Mouse (Mus musculus): ENCODE data around the gene Thada. TPM values are rescaled to one million over a fixed set of nuclear protein-coding genes. Genes with fewer than 3 reads are reported as not detected.

The Thada gene
- total and polyA plus RNA-seq, 2 experiments from 2014 or later: 4.3 to 12.2 TPM

DNA sequence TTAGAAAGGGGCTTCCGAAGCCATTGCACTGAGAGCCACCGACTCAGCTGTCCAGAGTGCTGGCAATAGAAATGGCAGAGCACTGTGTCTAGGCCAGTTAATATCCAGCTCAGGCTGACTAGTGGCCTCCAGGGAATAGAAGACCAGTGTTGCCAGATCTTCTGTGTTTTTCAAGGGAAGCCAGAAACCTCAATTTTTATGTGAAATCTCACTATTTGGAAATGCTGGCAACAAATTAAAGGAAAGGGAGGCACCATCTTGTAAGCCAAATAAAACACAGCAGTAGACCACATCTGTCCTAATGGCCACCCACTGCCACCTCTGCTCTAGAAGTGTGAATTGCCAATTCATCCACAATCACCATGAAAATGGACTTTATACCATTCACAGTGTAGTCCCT is 76.0 kb downstream of the Thada start:
- Histone ChIP-seq H3K4me2 (ENCODE audit: low read depth, low read length, poor library complexity, severe bottlenecking) (no peak overlapping the region), H3K36me3 (ENCODE audit: insufficient read depth, low read length) (peaks cover 5% of the 10 kb centered on the region; the same call in 1 of the 2 replicates), H3K27me3 (ENCODE audit: insufficient read depth, low read length) (no peaks in the 10 kb centered on the region), H3K9me3 (ENCODE audit: low read length) (no peaks in the 10 kb centered on the region), H3K4me3 (ENCODE audit: low read depth, low read length) (no peak overlapping the region), H3K27ac (ENCODE audit: low read depth, low read length) (no peak overlapping the region), H3K9ac (replicated peaks; ENCODE audit: low read length, poor library complexity, severe bottlenecking) (no peak overlapping the region), H3K4me1 (ENCODE audit: insufficient read depth, low read length) (no peaks in the 10 kb centered on the region)
- WGBS: 80% methylated on average over 2 of the region's 2 CpGs
- ATAC-seq (ENCODE audit: low FRiP score) (no peak), DNase-seq (ENCODE audit: low spot score) (no peak)
- TF ChIP-seq CTCF (IDR thresholded peaks at IDR 0.05): no peak

DNA sequence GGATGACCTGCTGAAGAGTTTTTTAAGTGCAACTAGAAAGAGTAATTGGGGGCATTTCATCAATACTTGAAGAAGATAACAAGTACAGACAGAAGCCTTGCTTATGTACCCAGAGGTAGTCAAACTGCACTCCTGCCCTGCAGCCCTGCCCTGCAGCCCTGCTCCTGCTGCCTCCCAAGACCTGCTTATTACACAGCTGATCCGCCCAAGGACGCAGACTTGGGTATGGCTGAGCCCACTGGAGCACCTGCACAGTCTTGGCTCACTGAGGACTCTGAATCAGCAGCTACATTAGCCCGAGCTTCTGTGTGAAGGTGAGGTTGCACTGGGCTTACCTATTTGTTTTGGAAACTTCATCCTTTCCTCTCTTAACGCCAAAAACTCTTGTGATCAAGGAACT is 79.8 kb downstream of the Thada start:
- H3K36me3 ChIP-seq (ENCODE audit: insufficient read depth, low read length): peaks cover 13% of the 10 kb centered on the region; the same call in 1 of the 2 replicates
- H3K4me2 ChIP-seq (ENCODE audit: low read depth, low read length, poor library complexity, severe bottlenecking): no peak overlapping the region
- no peaks in the 10 kb centered on the region for H3K27me3 ChIP-seq (ENCODE audit: insufficient read depth, low read length)
- no peaks in the 10 kb centered on the region for H3K9me3 ChIP-seq (ENCODE audit: low read length)
- ATAC-seq (ENCODE audit: low FRiP score) (no peak), DNase-seq (ENCODE audit: low spot score) (no peak)
- no peak for TF ChIP-seq CTCF (IDR thresholded peaks at IDR 0.05)
- H3K4me3 ChIP-seq (ENCODE audit: low read depth, low read length): no peak overlapping the region
- 89% methylated on average over 4 of the region's 4 CpGs for WGBS
- no peak overlapping the region for H3K27ac ChIP-seq (ENCODE audit: low read depth, low read length)
- no peak overlapping the region for H3K9ac ChIP-seq (replicated peaks; ENCODE audit: low read length, poor library complexity, severe bottlenecking)
- H3K4me1 ChIP-seq (ENCODE audit: insufficient read depth, low read length): no peaks in the 10 kb centered on the region

DNA sequence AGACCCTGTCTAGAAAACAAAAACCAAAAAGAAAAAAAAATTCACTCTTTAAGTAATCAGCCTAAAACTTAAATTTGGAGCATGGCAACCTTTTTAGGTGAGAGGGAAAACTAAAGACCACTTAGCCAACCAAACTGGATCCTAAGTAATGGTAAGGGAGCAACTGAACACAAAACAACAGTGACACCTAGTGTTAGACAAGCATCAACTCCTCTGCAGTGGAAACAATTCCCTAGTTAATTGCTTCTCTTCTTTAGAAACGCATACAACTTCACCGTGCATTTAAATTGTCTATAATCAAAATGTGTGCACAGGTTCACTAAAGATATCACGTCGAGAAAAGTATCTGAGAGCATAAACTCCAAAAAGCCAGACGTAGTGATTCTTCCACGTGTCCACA is 80.3 kb downstream of the Thada start:
- Histone ChIP-seq H3K4me2 (ENCODE audit: low read depth, low read length, poor library complexity, severe bottlenecking) (no peak overlapping the region), H3K4me3 (ENCODE audit: low read depth, low read length) (no peak overlapping the region), H3K9ac (replicated peaks; ENCODE audit: low read length, poor library complexity, severe bottlenecking) (no peak overlapping the region), H3K4me1 (ENCODE audit: insufficient read depth, low read length) (no peaks in the 10 kb centered on the region), H3K9me3 (ENCODE audit: low read length) (no peaks in the 10 kb centered on the region), H3K36me3 (ENCODE audit: insufficient read depth, low read length) (peaks cover 13% of the 10 kb centered on the region; the same call in 1 of the 2 replicates), H3K27ac (ENCODE audit: low read depth, low read length) (no peak overlapping the region), H3K27me3 (ENCODE audit: insufficient read depth, low read length) (no peaks in the 10 kb centered on the region)
- peak; percentile 88 for TF ChIP-seq CTCF (IDR thresholded peaks at IDR 0.05)
- peak; percentile 78 for DNase-seq (ENCODE audit: low spot score)
- ATAC-seq (ENCODE audit: low FRiP score): no peak
- 88% methylated on average over 6 of the region's 6 CpGs for WGBS

DNA sequence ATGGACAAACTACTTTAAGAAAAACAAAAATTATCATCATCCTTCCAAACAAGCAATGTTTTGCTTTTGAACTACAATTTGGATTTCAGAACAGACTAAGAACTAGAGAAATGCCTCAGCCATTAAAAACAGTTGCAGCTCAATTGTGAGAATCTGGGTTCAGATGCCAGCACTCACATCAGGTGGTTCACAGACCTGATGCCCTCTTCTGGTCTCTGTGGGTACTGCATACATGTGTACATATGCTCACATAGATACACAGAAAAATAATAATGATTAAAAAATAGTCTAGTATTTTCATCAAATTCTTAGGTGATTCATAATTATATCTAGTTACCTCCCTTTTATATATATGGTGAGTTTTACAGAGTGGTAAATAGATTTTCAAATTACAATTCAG is 81.3 kb downstream of the Thada start:
- H3K9ac ChIP-seq (replicated peaks; ENCODE audit: low read length, poor library complexity, severe bottlenecking): no peak overlapping the region
- peaks cover 16% of the 10 kb centered on the region; the same call in 1 of the 2 replicates for H3K36me3 ChIP-seq (ENCODE audit: insufficient read depth, low read length)
- no peaks in the 10 kb centered on the region for H3K9me3 ChIP-seq (ENCODE audit: low read length)
- DNase-seq (ENCODE audit: low spot score) (peak; percentile 30), ATAC-seq (ENCODE audit: low FRiP score) (no peak)
- no peaks in the 10 kb centered on the region for H3K4me1 ChIP-seq (ENCODE audit: insufficient read depth, low read length)
- peak; percentile 65 for TF ChIP-seq CTCF (IDR thresholded peaks at IDR 0.05)
- no peaks in the 10 kb centered on the region for H3K27me3 ChIP-seq (ENCODE audit: insufficient read depth, low read length)
- no peak overlapping the region for H3K4me3 ChIP-seq (ENCODE audit: low read depth, low read length)
- no peak overlapping the region for H3K4me2 ChIP-seq (ENCODE audit: low read depth, low read length, poor library complexity, severe bottlenecking)
- no peak overlapping the region for H3K27ac ChIP-seq (ENCODE audit: low read depth, low read length)

DNA sequence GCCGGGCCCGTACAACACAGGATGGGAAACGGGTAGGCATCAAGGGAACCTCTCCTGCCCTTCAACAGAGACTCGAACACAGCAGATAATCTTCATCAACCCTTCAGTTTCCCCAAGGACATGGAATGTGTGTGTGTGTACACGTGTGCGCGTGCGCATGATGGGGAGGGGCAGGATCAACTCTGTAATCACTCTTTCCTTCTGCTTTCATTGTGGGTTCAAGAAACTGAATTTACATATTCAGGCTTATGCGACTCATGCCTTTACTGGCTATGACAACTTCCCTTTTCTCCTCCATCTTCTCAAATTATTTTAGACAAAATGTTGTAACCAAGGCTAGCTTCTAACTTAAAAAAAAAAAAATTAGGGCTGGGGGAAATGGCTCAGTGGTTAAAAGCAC is 85.7 kb downstream of the Thada start:
- Histone ChIP-seq H3K4me3 (ENCODE audit: low read depth, low read length) (no peak overlapping the region), H3K36me3 (ENCODE audit: insufficient read depth, low read length) (0 out of 2 replicates have a peak, but pooled peaks cover 16% of the 10 kb centered on the region), H3K27ac (ENCODE audit: low read depth, low read length) (no peak overlapping the region), H3K4me2 (ENCODE audit: low read depth, low read length, poor library complexity, severe bottlenecking) (no peak overlapping the region), H3K27me3 (ENCODE audit: insufficient read depth, low read length) (no peaks in the 10 kb centered on the region), H3K4me1 (ENCODE audit: insufficient read depth, low read length) (no peaks in the 10 kb centered on the region), H3K9me3 (ENCODE audit: low read length) (no peaks in the 10 kb centered on the region), H3K9ac (replicated peaks; ENCODE audit: low read length, poor library complexity, severe bottlenecking) (no peak overlapping the region)
- no peak for TF ChIP-seq CTCF (IDR thresholded peaks at IDR 0.05)
- WGBS: 95% methylated on average over 9 of the region's 9 CpGs
- ATAC-seq (ENCODE audit: low FRiP score) (no peak), DNase-seq (ENCODE audit: low spot score) (no peak)

DNA sequence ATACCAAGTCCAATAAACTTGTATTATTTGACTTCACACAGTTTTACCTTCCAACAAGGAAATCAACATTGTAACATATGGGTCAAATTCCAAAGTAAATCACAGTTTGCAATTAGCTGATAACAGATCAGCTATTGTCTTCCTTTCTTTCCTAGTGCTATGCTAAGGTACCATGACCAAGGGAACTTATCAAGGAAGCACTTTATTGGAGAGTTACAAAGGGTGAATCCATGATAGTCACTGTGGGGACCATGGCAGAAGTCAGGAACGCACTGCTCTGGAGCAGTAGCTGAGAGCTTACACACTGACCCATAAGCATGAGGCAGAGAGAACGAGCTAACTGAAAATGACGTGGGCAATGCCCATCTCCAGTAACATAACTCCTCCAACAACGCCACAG is 89.1 kb downstream of the Thada start:
- no peaks in the 10 kb centered on the region for H3K4me1 ChIP-seq (ENCODE audit: insufficient read depth, low read length)
- no peak for TF ChIP-seq CTCF (IDR thresholded peaks at IDR 0.05)
- 0 out of 2 replicates have a peak, but pooled peaks cover 13% of the 10 kb centered on the region for H3K36me3 ChIP-seq (ENCODE audit: insufficient read depth, low read length)
- no peak overlapping the region for H3K4me3 ChIP-seq (ENCODE audit: low read depth, low read length)
- no peaks in the 10 kb centered on the region for H3K27me3 ChIP-seq (ENCODE audit: insufficient read depth, low read length)
- DNase-seq (ENCODE audit: low spot score) (no peak), ATAC-seq (ENCODE audit: low FRiP score) (no peak)
- WGBS: 97% methylated on average over 4 of the region's 4 CpGs
- H3K9ac ChIP-seq (replicated peaks; ENCODE audit: low read length, poor library complexity, severe bottlenecking): no peak overlapping the region
- H3K9me3 ChIP-seq (ENCODE audit: low read length): no peaks in the 10 kb centered on the region
- no peak overlapping the region for H3K4me2 ChIP-seq (ENCODE audit: low read depth, low read length, poor library complexity, severe bottlenecking)
- no peak overlapping the region for H3K27ac ChIP-seq (ENCODE audit: low read depth, low read length)

Data from midbrain, postnatal 0 days (tissue).